Mouse (Mus musculus) kidney, adult 18-20 months (tissue): Measurements from ENCODE around the gene Gm20877.
"Not testable (repeated sequence)": the region's sequence is repeated elsewhere in the genome, so short reads cannot be mapped to it uniquely, and the experiment has no call there.

Experiments
- DNase-seq: peaks from one replicate; pipeline ENCODE4 v3.0.0; 2021

The Gm20877 gene

GRCm38 (mm10) chrY:17093573-17093972 lies at the start of gene Gm20877:
Gm20877 (plus strand) TSS chrY:17093873.
- not testable (repeated sequence) for DNase-seq
